Mouse (Mus musculus): ENCODE measurements around the gene Naa60.

GRCm38 (mm10) chr16:3907471-3907870 lies 35.3 kb downstream of the Naa60 start:
- no peak for TF ChIP-seq CTCF (IDR thresholded peaks at IDR 0.05; ENCODE audit: low read depth)
- no peak for TF ChIP-seq EP300 (IDR thresholded peaks at IDR 0.05; ENCODE audit: low read depth)
